Mouse (Mus musculus) midbrain, embryonic 11.5 days (tissue): ENCODE measurements around the gene Sec14l1. TPM values are rescaled to one million over a fixed set of nuclear protein-coding genes. Genes with fewer than 3 reads are reported as not detected.

ENCODE experiments used
- ATAC-seq: fragments of 200-750 bp; cut with Nextera tagmentation; 2 replicates; pipeline ENCODE4 v1.8.0; 2017; ENCODE audit warnings: moderate TSS enrichment, moderate library complexity; ENCODE audit not compliant: low FRiP score
- DNase-seq: peaks from one replicate; pipeline ENCODE4 v3.0.0; 2015; ENCODE audit warnings: low spot score; ENCODE audit errors: missing footprints
- H3K27ac ChIP-seq: fragments of 300-500 bp; sonication (generic); 2 replicates; pipeline ENCODE4 v1.5.1; 2014; ENCODE audit warnings: low read depth, low read length
- H3K27me3 ChIP-seq: fragments of 300-500 bp; sonication (generic); 2 replicates; pipeline ENCODE4 v1.6.1; 2014; ENCODE audit warnings: mild to moderate bottlenecking, low read length, moderate library complexity, mixed read lengths; ENCODE audit not compliant: control insufficient read depth, insufficient read depth
- H3K36me3 ChIP-seq: fragments of 300-500 bp; sonication (generic); 2 replicates; pipeline ENCODE4 v1.6.1; 2014; ENCODE audit warnings: mild to moderate bottlenecking, low read length, moderate library complexity, mixed read lengths; ENCODE audit not compliant: control insufficient read depth, insufficient read depth
- H3K4me1 ChIP-seq: fragments of 300-500 bp; sonication (generic); 2 replicates; pipeline ENCODE4 v1.6.1; 2014; ENCODE audit warnings: low read length; ENCODE audit not compliant: control insufficient read depth, insufficient read depth
- H3K4me2 ChIP-seq: fragments of 300-500 bp; sonication (generic); 2 replicates; pipeline ENCODE4 v1.6.1; 2014; ENCODE audit warnings: mild to moderate bottlenecking, moderate library complexity
- H3K4me3 ChIP-seq: fragments of 300-500 bp; sonication (generic); 2 replicates; pipeline ENCODE4 v1.5.1; 2014; ENCODE audit warnings: low read depth, low read length
- H3K9ac ChIP-seq: fragments of 300-500 bp; sonication (generic); 2 replicates; pipeline ENCODE4 v1.6.1; 2014; ENCODE audit warnings: low read length
- H3K9me3 ChIP-seq: fragments of 300-500 bp; sonication (generic); 2 replicates; pipeline ENCODE4 v1.6.1; 2016; ENCODE audit warnings: low read length; ENCODE audit not compliant: control insufficient read depth
- WGBS: fragments of 180-500 bp; shearing (Covaris S2); extraction: QIAGEN DNeasy Blood & Tissue Kit; methylation state at CpG from one replicate; pipeline ENCODE4 v1.1.7; 2014; 5-methylcytosine and 5-hydroxymethylcytosine counted together
- polyA plus RNA-seq: library from polyadenylated mRNA; unstranded; fragments of >200 nt; fragmentation: Nextera tagmentation; extraction: Ambion mirVana; gene quantifications from 2 replicates; pipeline ENCODE4 v1.2.1, GENCODE M21; 2014

Sec14l1 gene
- polyA plus RNA-seq, 1 experiment from 2014 or later: 36.7 TPM

GRCm38 (mm10) chr11:117138213-117138761 lies 23.3 kb downstream of the Sec14l1 start:
- H3K4me2 ChIP-seq: no peak overlapping the region
- 90% methylated on average over 9 of the region's 9 CpGs for WGBS
- H3K27me3 ChIP-seq: no peaks in the 10 kb centered on the region

GRCm38 (mm10) chr11:117138795-117139463 lies 24.0 kb downstream of the Sec14l1 start:
- no peak overlapping the region for H3K4me2 ChIP-seq
- H3K9me3 ChIP-seq: no peaks in the 10 kb centered on the region
- H3K4me1 ChIP-seq: peaks cover 12% of the 10 kb centered on the region
- WGBS: 89% methylated on average over 11 of the region's 12 CpGs
- H3K27ac ChIP-seq: no peak overlapping the region
- no peak overlapping the region for H3K9ac ChIP-seq
- 0 out of 2 replicates have a peak, but pooled peaks cover 3% of the 10 kb centered on the region for H3K36me3 ChIP-seq
- DNase-seq (no peak), ATAC-seq (no peak)
- H3K27me3 ChIP-seq: no peaks in the 10 kb centered on the region
- no peak overlapping the region for H3K4me3 ChIP-seq

More at GRCm38 (mm10) chr11:117138213-117138761, 23.3 kb downstream of the Sec14l1 start:
- Histone ChIP-seq H3K9ac (no peak overlapping the region), H3K4me1 (peaks cover 12% of the 10 kb centered on the region), H3K4me3 (no peak overlapping the region), H3K27ac (no peak overlapping the region), H3K36me3 (no peaks in the 10 kb centered on the region), H3K9me3 (no peaks in the 10 kb centered on the region)
- no peak for DNase-seq
- ATAC-seq: no peak

- Histone ChIP-seq H3K4me2 (no peak overlapping the region), H3K4me1 (no peaks in the 10 kb centered on the region), H3K9me3 (no peaks in the 10 kb centered on the region), H3K9ac (no peak overlapping the region), H3K36me3 (peaks cover 13% of the 10 kb centered on the region), H3K27me3 (no peaks in the 10 kb centered on the region), H3K27ac (no peak overlapping the region), H3K4me3 (no peak overlapping the region)
- no peak for DNase-seq
- WGBS: 93% methylated on average over 18 of the region's 18 CpGs
- no peak for ATAC-seq
These were observed 26.5 kb downstream of the Sec14l1 start for GRCm38 (mm10) chr11:117141376-117142001.

GRCm38 (mm10) chr11:117142507-117142906 lies 27.5 kb downstream of the Sec14l1 start:
- no peaks in the 10 kb centered on the region for H3K9me3 ChIP-seq
- ATAC-seq: no peak
- no peak overlapping the region for H3K9ac ChIP-seq
- no peaks in the 10 kb centered on the region for H3K27me3 ChIP-seq
- DNase-seq: no peak
- H3K4me2 ChIP-seq: no peak overlapping the region
- H3K27ac ChIP-seq: no peak overlapping the region
- H3K4me1 ChIP-seq: no peaks in the 10 kb centered on the region; the same call in 1 of the 2 replicates
- H3K36me3 ChIP-seq: peaks cover 13% of the 10 kb centered on the region
- WGBS: 93% methylated on average over 4 of the region's 4 CpGs
- no peak overlapping the region for H3K4me3 ChIP-seq

- Histone ChIP-seq H3K9ac (no peak overlapping the region), H3K4me1 (no peaks in the 10 kb centered on the region; the same call in 1 of the 2 replicates), H3K27ac (no peak overlapping the region), H3K4me2 (no peak overlapping the region), H3K36me3 (peaks cover 30% of the 10 kb centered on the region), H3K4me3 (no peak overlapping the region), H3K9me3 (no peaks in the 10 kb centered on the region), H3K27me3 (no peaks in the 10 kb centered on the region)
- DNase-seq: no peak
- no peak for ATAC-seq
- 91% methylated on average over 14 of the region's 14 CpGs for WGBS
These were observed 30.6 kb downstream of the Sec14l1 start for GRCm38 (mm10) chr11:117145451-117146117.

GRCm38 (mm10) chr11:117146118-117146506 lies 31.1 kb downstream of the Sec14l1 start:
- H3K27ac ChIP-seq: no peak overlapping the region
- H3K4me1 ChIP-seq: no peaks in the 10 kb centered on the region; the same call in 1 of the 2 replicates
- no peak overlapping the region for H3K4me3 ChIP-seq
- H3K36me3 ChIP-seq: peaks cover 31% of the 10 kb centered on the region
- no peaks in the 10 kb centered on the region for H3K27me3 ChIP-seq
- no peak overlapping the region for H3K9ac ChIP-seq
- DNase-seq (no peak), ATAC-seq (no peak)
- WGBS: 93% methylated on average over 6 of the region's 6 CpGs
- H3K9me3 ChIP-seq: no peaks in the 10 kb centered on the region
- no peak overlapping the region for H3K4me2 ChIP-seq

GRCm38 (mm10) chr11:117146776-117147536 lies 32.0 kb downstream of the Sec14l1 start:
- H3K9ac ChIP-seq: 0 out of 2 replicates have a peak overlapping the region, but pooled peaks have one; percentile 9
- H3K27ac ChIP-seq: no peak overlapping the region
- H3K4me1 ChIP-seq: no peaks in the 10 kb centered on the region; the same call in 1 of the 2 replicates
- no peak overlapping the region for H3K4me3 ChIP-seq
- ATAC-seq (no peak), DNase-seq (peak; percentile 84)
- H3K36me3 ChIP-seq: peaks cover 31% of the 10 kb centered on the region
- WGBS: 53% methylated on average over 24 of the region's 24 CpGs
- no peaks in the 10 kb centered on the region for H3K9me3 ChIP-seq
- H3K27me3 ChIP-seq: no peaks in the 10 kb centered on the region
- no peak overlapping the region for H3K4me2 ChIP-seq

- H3K27ac ChIP-seq: no peak overlapping the region
- H3K4me3 ChIP-seq: no peak overlapping the region
- no peaks in the 10 kb centered on the region for H3K27me3 ChIP-seq
- H3K4me2 ChIP-seq: no peak overlapping the region
- peaks cover 27% of the 10 kb centered on the region for H3K36me3 ChIP-seq
- no peaks in the 10 kb centered on the region; the same call in 1 of the 2 replicates for H3K4me1 ChIP-seq
- no peak overlapping the region for H3K9ac ChIP-seq
- ATAC-seq: no peak
- no peaks in the 10 kb centered on the region for H3K9me3 ChIP-seq
- WGBS: 81% methylated on average over 18 of the region's 18 CpGs
- DNase-seq: no peak
These were observed 34.1 kb downstream of the Sec14l1 start for GRCm38 (mm10) chr11:117148893-117149685.
